In the genomic region with DNA sequence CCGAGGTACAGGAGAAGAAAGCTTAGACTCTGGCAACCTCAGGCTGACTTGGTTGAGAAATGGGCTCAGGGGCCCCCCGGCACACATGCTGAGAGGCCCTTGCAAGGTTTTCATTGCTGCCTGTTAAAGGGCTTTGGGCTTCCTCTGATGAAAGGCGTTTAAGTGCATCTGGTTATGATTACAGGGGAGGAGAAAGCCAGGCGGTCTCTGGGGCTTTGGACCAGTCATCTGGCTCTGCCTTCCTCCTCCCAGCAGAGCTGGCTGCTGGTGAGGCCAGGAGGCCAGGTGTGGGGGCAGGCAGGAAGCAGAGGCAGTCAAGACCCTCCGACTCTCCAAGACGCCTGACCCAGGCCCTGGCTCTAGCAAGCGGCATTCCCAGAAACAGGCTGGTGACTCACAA, we compare ENCODE assay signal across 9 mouse cellular contexts. TPM values are rescaled to one million over a fixed set of nuclear protein-coding genes. Genes with fewer than 3 reads are reported as not detected.
A peak's percentile ranks its signal among the peaks of the same experiment; 100 is the strongest.
DNase-seq lines count a peak whose midpoint lies in the region; ATAC-seq and TF ChIP-seq lines count a peak whose summit lies in the region.
"Had no signal": no experiment of that assay in that cellular context is flagged by ENCODE, and none has a peak within 500 bp of the region (broad histone marks: within the 10 kb centered on the region; RNA-seq: fewer than 3 reads in every experiment).

No protein-coding gene starts in this region.

- no peak overlapping the region for H3K9ac ChIP-seq in hindbrain, postnatal 0 days (replicated peaks; ENCODE audit: low read length)
- no peak overlapping the region for H3K9ac ChIP-seq in hindbrain, embryonic 12.5 days
- H3K9ac ChIP-seq: stomach, embryonic 15.5 days had no signal

- 10% methylated on average over 7 of the region's 7 CpGs for WGBS in hindbrain, embryonic 10.5 days
- 23% methylated on average over 7 of the region's 7 CpGs for WGBS in hindbrain, postnatal 0 days
- 21% methylated on average over 7 of the region's 7 CpGs for WGBS in hindbrain, embryonic 12.5 days

- no peaks in the 10 kb centered on the region for H3K9me3 ChIP-seq in hindbrain, embryonic 10.5 days
- H3K9me3 ChIP-seq in hindbrain, postnatal 0 days (ENCODE audit: low read length), result no peaks in the 10 kb centered on the region
- no peaks in the 10 kb centered on the region for H3K9me3 ChIP-seq in hindbrain, embryonic 12.5 days (replicated peaks)
- H3K9me3 ChIP-seq: G1E; stomach, embryonic 15.5 days had no signal

- DNase-seq in hindbrain, embryonic 10.5 days (ENCODE audit: low spot score), result peak; percentile 48
- DNase-seq in hindbrain, postnatal 0 days (ENCODE audit: low spot score), result no peak
- DNase-seq in adipocyte (ENCODE audit: low spot score), result peak; percentile 40
- DNase-seq in neural tube, embryonic 10.5 days (ENCODE audit: extremely low spot score, low spot score), result peak; percentile 37
- DNase-seq in spleen, postnatal 10 days (ENCODE audit: low spot score in 2 of 2), result no peak
- DNase-seq in urinary bladder, postnatal 10 days (ENCODE audit: low spot score), result no peak

- H3K4me1 ChIP-seq in hindbrain, embryonic 10.5 days (replicated peaks), result peaks cover 59% of the 10 kb centered on the region
- H3K4me1 ChIP-seq in hindbrain, postnatal 0 days (ENCODE audit: insufficient read depth, low read length), result no peaks in the 10 kb centered on the region
- H3K4me1 ChIP-seq in hindbrain, embryonic 12.5 days, result peaks cover 32% of the 10 kb centered on the region

- H3K4me2 ChIP-seq in hindbrain, postnatal 0 days (ENCODE audit: low read depth, low read length), result no peak overlapping the region
- 0 out of 2 replicates have a peak overlapping the region, but pooled peaks have one; percentile 53 for H3K4me2 ChIP-seq in hindbrain, embryonic 12.5 days (replicated peaks)

- no peak for TF ChIP-seq CTCF in hindbrain, postnatal 0 days (IDR thresholded peaks at IDR 0.05; ENCODE audit: low read depth)

- H3K27me3 ChIP-seq in hindbrain, embryonic 10.5 days (ENCODE audit: insufficient read depth, poor library complexity, severe bottlenecking), result peaks cover 91% of the 10 kb centered on the region
- H3K27me3 ChIP-seq in hindbrain, postnatal 0 days (ENCODE audit: insufficient read depth, low read length), result no peaks in the 10 kb centered on the region; the same call in 1 of the 2 replicates
- H3K27me3 ChIP-seq in hindbrain, embryonic 12.5 days, result peaks cover 75% of the 10 kb centered on the region

- no peak overlapping the region for H3K27ac ChIP-seq in hindbrain, embryonic 10.5 days
- H3K27ac ChIP-seq in hindbrain, postnatal 0 days, result no peak overlapping the region
- H3K27ac ChIP-seq in hindbrain, embryonic 12.5 days, result no peak overlapping the region
- H3K27ac ChIP-seq: stomach, embryonic 15.5 days had no signal

- no peak for ATAC-seq in hindbrain, postnatal 0 days
- ATAC-seq in hindbrain, embryonic 12.5 days (ENCODE audit: low FRiP score), result no peak

- no peaks in the 10 kb centered on the region for H3K36me3 ChIP-seq in hindbrain, embryonic 10.5 days
- no peaks in the 10 kb centered on the region for H3K36me3 ChIP-seq in hindbrain, postnatal 0 days (ENCODE audit: insufficient read depth, low read length)
- H3K36me3 ChIP-seq in hindbrain, embryonic 12.5 days, result no peaks in the 10 kb centered on the region
- H3K36me3 ChIP-seq: G1E; stomach, embryonic 15.5 days had no signal

- H3K4me3 ChIP-seq in hindbrain, embryonic 10.5 days, result no peak overlapping the region
- no peak overlapping the region for H3K4me3 ChIP-seq in hindbrain, postnatal 0 days (ENCODE audit: low read length)
- no peak overlapping the region for H3K4me3 ChIP-seq in hindbrain, embryonic 12.5 days
- H3K4me3 ChIP-seq: stomach, embryonic 15.5 days had no signal

RNA-seq across cellular contexts. Expression of a gene that starts 9.7 kb away (rescaled TPM):
- polyA plus RNA-seq in hindbrain, embryonic 10.5 days (2016; fragmentation: Nextera tagmentation; extraction: Ambion mirVana), result 20.0 and 20.7 TPM in 2 replicates
- total RNA-seq in hindbrain, postnatal 0 days (2014; rRNA removed), result 22.6 and 27.3 TPM in 2 replicates
- 8.8 and 10.3 TPM in 2 replicates for polyA plus RNA-seq in hindbrain, postnatal 0 days (2015; fragmentation: Nextera tagmentation; extraction: Ambion mirVana)
- 23.7 and 26.9 TPM in 2 replicates for polyA plus RNA-seq in hindbrain, embryonic 12.5 days (2016; fragmentation: Nextera tagmentation; extraction: Ambion mirVana)

Comparison
In these comparisons a context has a peak if more than half of its experiments do, and no peak if none do; other contexts are left out.
1. DNase-seq: peak in hindbrain, embryonic 10.5 days (single experiment), adipocyte (single experiment) and neural tube, embryonic 10.5 days (single experiment); none in hindbrain, postnatal 0 days (single experiment), spleen, postnatal 10 days (0 of 2) and urinary bladder, postnatal 10 days (single experiment).